Mouse (Mus musculus): ENCODE measurements at regions not wholly inside any gene's neighbourhood (a gene's known extent, or its start where the extent isn't known, plus 50 kb on each side); places are given as distances from the start of the nearest gene placed in this dataset.

GRCm38 (mm10) chr5:64485043-64485442, 318.1 kb upstream of the Klf3 start:
- 87% methylated on average over 3 of the region's 3 CpGs for WGBS
- Histone ChIP-seq H3K4me2 (ENCODE audit: low read depth, low read length) (no peak overlapping the region), H3K9ac (ENCODE audit: low read length) (no peak overlapping the region), H3K9me3 (replicated peaks; ENCODE audit: control insufficient read depth, low read length) (no peaks in the 10 kb centered on the region), H3K27ac (ENCODE audit: low read length) (no peak overlapping the region), H3K36me3 (ENCODE audit: control insufficient read depth, insufficient read depth, low read length) (no peaks in the 10 kb centered on the region), H3K27me3 (ENCODE audit: control insufficient read depth, insufficient read depth, low read length) (no peaks in the 10 kb centered on the region), H3K4me3 (replicated peaks; ENCODE audit: low read length) (no peak overlapping the region), H3K4me1 (ENCODE audit: control insufficient read depth, insufficient read depth, low read length) (peaks cover 8% of the 10 kb centered on the region; the same call in 1 of the 2 replicates)
- ATAC-seq (ENCODE audit: insufficient read depth, low FRiP score), result no peak

- 92% methylated on average over 6 of the region's 6 CpGs for WGBS
- no peak overlapping the region for H3K4me3 ChIP-seq (replicated peaks; ENCODE audit: low read length)
- H3K9me3 ChIP-seq (replicated peaks; ENCODE audit: control insufficient read depth, low read length), result no peaks in the 10 kb centered on the region
- no peaks in the 10 kb centered on the region for H3K36me3 ChIP-seq (ENCODE audit: control insufficient read depth, insufficient read depth, low read length)
- H3K27me3 ChIP-seq (ENCODE audit: control insufficient read depth, insufficient read depth, low read length), result no peaks in the 10 kb centered on the region
- no peak overlapping the region for H3K9ac ChIP-seq (ENCODE audit: low read length)
- no peak for ATAC-seq (ENCODE audit: insufficient read depth, low FRiP score)
- H3K4me2 ChIP-seq (ENCODE audit: low read depth, low read length), result no peak overlapping the region
- peaks cover 8% of the 10 kb centered on the region; the same call in 1 of the 2 replicates for H3K4me1 ChIP-seq (ENCODE audit: control insufficient read depth, insufficient read depth, low read length)
- no peak overlapping the region for H3K27ac ChIP-seq (ENCODE audit: low read length)
Observed at GRCm38 (mm10) chr5:64485856-64486255, 317.3 kb upstream of the Klf3 start.

GRCm38 (mm10) chr5:64486761-64487160, 316.4 kb upstream of the Klf3 start:
- no peak overlapping the region for H3K9ac ChIP-seq (ENCODE audit: low read length)
- H3K36me3 ChIP-seq (ENCODE audit: control insufficient read depth, insufficient read depth, low read length), result no peaks in the 10 kb centered on the region
- no peak overlapping the region for H3K27ac ChIP-seq (ENCODE audit: low read length)
- no peak overlapping the region for H3K4me2 ChIP-seq (ENCODE audit: low read depth, low read length)
- H3K4me1 ChIP-seq (ENCODE audit: control insufficient read depth, insufficient read depth, low read length), result peaks cover 8% of the 10 kb centered on the region; the same call in 1 of the 2 replicates
- H3K27me3 ChIP-seq (ENCODE audit: control insufficient read depth, insufficient read depth, low read length), result no peaks in the 10 kb centered on the region
- no peaks in the 10 kb centered on the region for H3K9me3 ChIP-seq (replicated peaks; ENCODE audit: control insufficient read depth, low read length)
- ATAC-seq (ENCODE audit: insufficient read depth, low FRiP score), result no peak
- no peak overlapping the region for H3K4me3 ChIP-seq (replicated peaks; ENCODE audit: low read length)
- WGBS, result 93% methylated on average over 1 of the region's 1 CpGs

- Histone ChIP-seq H3K9ac (ENCODE audit: low read length) (peak overlapping the region; percentile 39; the same call in 1 of the 2 replicates), H3K9me3 (replicated peaks; ENCODE audit: control insufficient read depth, low read length) (no peaks in the 10 kb centered on the region), H3K27me3 (ENCODE audit: control insufficient read depth, insufficient read depth, low read length) (no peaks in the 10 kb centered on the region), H3K4me3 (replicated peaks; ENCODE audit: low read length) (peak overlapping the region; percentile 14), H3K27ac (ENCODE audit: low read length) (no peak overlapping the region), H3K4me1 (ENCODE audit: control insufficient read depth, insufficient read depth, low read length) (peaks cover 8% of the 10 kb centered on the region; the same call in 1 of the 2 replicates), H3K4me2 (ENCODE audit: low read depth, low read length) (peak overlapping the region; percentile 31; the same call in 1 of the 2 replicates), H3K36me3 (ENCODE audit: control insufficient read depth, insufficient read depth, low read length) (no peaks in the 10 kb centered on the region)
- ATAC-seq (ENCODE audit: insufficient read depth, low FRiP score), result no peak
- WGBS, result 48% methylated on average over 14 of the region's 14 CpGs
Observed at GRCm38 (mm10) chr5:64487698-64488398, 315.3 kb upstream of the Klf3 start.

GRCm38 (mm10) chr5:64489656-64490444, 313.3 kb upstream of the Klf3 start:
- Histone ChIP-seq H3K9me3 (replicated peaks; ENCODE audit: control insufficient read depth, low read length) (no peaks in the 10 kb centered on the region), H3K27ac (ENCODE audit: low read length) (no peak overlapping the region), H3K4me2 (ENCODE audit: low read depth, low read length) (no peak overlapping the region), H3K36me3 (ENCODE audit: control insufficient read depth, insufficient read depth, low read length) (no peaks in the 10 kb centered on the region), H3K4me3 (replicated peaks; ENCODE audit: low read length) (no peak overlapping the region), H3K9ac (ENCODE audit: low read length) (no peak overlapping the region), H3K27me3 (ENCODE audit: control insufficient read depth, insufficient read depth, low read length) (no peaks in the 10 kb centered on the region), H3K4me1 (ENCODE audit: control insufficient read depth, insufficient read depth, low read length) (peaks cover 8% of the 10 kb centered on the region; the same call in 1 of the 2 replicates)
- 83% methylated on average over 4 of the region's 4 CpGs for WGBS
- no peak for ATAC-seq (ENCODE audit: insufficient read depth, low FRiP score)

GRCm38 (mm10) chr5:64490445-64490950, 312.7 kb upstream of the Klf3 start:
- H3K4me1 ChIP-seq (ENCODE audit: control insufficient read depth, insufficient read depth, low read length), result peaks cover 8% of the 10 kb centered on the region; the same call in 1 of the 2 replicates
- H3K9me3 ChIP-seq (replicated peaks; ENCODE audit: control insufficient read depth, low read length), result no peaks in the 10 kb centered on the region
- H3K27me3 ChIP-seq (ENCODE audit: control insufficient read depth, insufficient read depth, low read length), result no peaks in the 10 kb centered on the region
- no peak for ATAC-seq (ENCODE audit: insufficient read depth, low FRiP score)
- no peaks in the 10 kb centered on the region for H3K36me3 ChIP-seq (ENCODE audit: control insufficient read depth, insufficient read depth, low read length)
- no peak overlapping the region for H3K4me3 ChIP-seq (replicated peaks; ENCODE audit: low read length)
- WGBS, result 72% methylated on average over 5 of the region's 5 CpGs
- no peak overlapping the region for H3K9ac ChIP-seq (ENCODE audit: low read length)
- H3K4me2 ChIP-seq (ENCODE audit: low read depth, low read length), result no peak overlapping the region
- no peak overlapping the region for H3K27ac ChIP-seq (ENCODE audit: low read length)

- 89% methylated on average over 4 of the region's 4 CpGs for WGBS
- ATAC-seq (ENCODE audit: insufficient read depth, low FRiP score), result no peak
- Histone ChIP-seq H3K4me2 (ENCODE audit: low read depth, low read length) (no peak overlapping the region), H3K27ac (ENCODE audit: low read length) (no peak overlapping the region), H3K4me3 (replicated peaks; ENCODE audit: low read length) (no peak overlapping the region), H3K9ac (ENCODE audit: low read length) (no peak overlapping the region), H3K4me1 (ENCODE audit: control insufficient read depth, insufficient read depth, low read length) (no peaks in the 10 kb centered on the region), H3K27me3 (ENCODE audit: control insufficient read depth, insufficient read depth, low read length) (no peaks in the 10 kb centered on the region), H3K9me3 (replicated peaks; ENCODE audit: control insufficient read depth, low read length) (no peaks in the 10 kb centered on the region), H3K36me3 (ENCODE audit: control insufficient read depth, insufficient read depth, low read length) (no peaks in the 10 kb centered on the region)
Observed at GRCm38 (mm10) chr5:64494429-64494828, 308.8 kb upstream of the Klf3 start.

GRCm38 (mm10) chr5:64496853-64497252, 306.3 kb upstream of the Klf3 start:
- 90% methylated on average over 4 of the region's 4 CpGs for WGBS
- Histone ChIP-seq H3K4me3 (replicated peaks; ENCODE audit: low read length) (no peak overlapping the region), H3K4me2 (ENCODE audit: low read depth, low read length) (no peak overlapping the region), H3K4me1 (ENCODE audit: control insufficient read depth, insufficient read depth, low read length) (no peaks in the 10 kb centered on the region), H3K9ac (ENCODE audit: low read length) (no peak overlapping the region), H3K36me3 (ENCODE audit: control insufficient read depth, insufficient read depth, low read length) (no peaks in the 10 kb centered on the region), H3K27ac (ENCODE audit: low read length) (no peak overlapping the region), H3K9me3 (replicated peaks; ENCODE audit: control insufficient read depth, low read length) (no peaks in the 10 kb centered on the region), H3K27me3 (ENCODE audit: control insufficient read depth, insufficient read depth, low read length) (no peaks in the 10 kb centered on the region)
- ATAC-seq (ENCODE audit: insufficient read depth, low FRiP score), result no peak

GRCm38 (mm10) chr5:64498431-64498830, 304.8 kb upstream of the Klf3 start:
- 89% methylated on average over 5 of the region's 5 CpGs for WGBS

More at GRCm38 (mm10) chr5:64498431-64498830, 304.8 kb upstream of the Klf3 start:
- Histone ChIP-seq H3K4me3 (replicated peaks; ENCODE audit: low read length) (no peak overlapping the region), H3K9ac (ENCODE audit: low read length) (no peak overlapping the region), H3K36me3 (ENCODE audit: control insufficient read depth, insufficient read depth, low read length) (no peaks in the 10 kb centered on the region), H3K27ac (ENCODE audit: low read length) (no peak overlapping the region), H3K27me3 (ENCODE audit: control insufficient read depth, insufficient read depth, low read length) (no peaks in the 10 kb centered on the region), H3K9me3 (replicated peaks; ENCODE audit: control insufficient read depth, low read length) (no peaks in the 10 kb centered on the region), H3K4me2 (ENCODE audit: low read depth, low read length) (no peak overlapping the region), H3K4me1 (ENCODE audit: control insufficient read depth, insufficient read depth, low read length) (peaks cover 2% of the 10 kb centered on the region)
- ATAC-seq (ENCODE audit: insufficient read depth, low FRiP score), result no peak
